Comparison of ENCODE assay signal across 19 mouse cellular contexts in the genomic region with DNA sequence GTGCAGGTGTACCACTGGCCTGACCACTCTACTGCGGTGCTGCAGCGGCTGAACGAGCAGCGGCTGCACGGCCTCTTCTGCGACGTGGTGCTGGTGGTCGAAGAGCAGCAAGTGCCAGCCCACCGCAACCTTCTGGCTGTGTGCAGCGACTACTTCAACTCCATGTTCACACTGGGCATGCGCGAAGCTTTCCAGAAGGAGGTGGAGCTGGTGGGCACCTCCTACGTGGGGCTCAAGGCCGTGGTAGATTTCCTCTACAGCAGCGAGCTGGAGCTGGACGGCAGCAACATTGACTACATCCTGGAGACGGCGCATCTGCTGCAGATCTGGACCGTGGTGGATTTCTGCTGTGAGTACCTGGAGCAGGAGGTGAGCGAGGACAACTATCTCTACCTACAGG. TPM values are rescaled to one million over a fixed set of nuclear protein-coding genes. Genes with fewer than 3 reads are reported as not detected.
"Had no signal": no experiment of that assay in that cellular context is flagged by ENCODE, and none has a peak within 500 bp of the region (broad histone marks: within the 10 kb centered on the region; RNA-seq: fewer than 3 reads in every experiment).

No protein-coding gene starts in this region.

- H3K4me3 ChIP-seq: limb, embryonic 10.5 days; limb, embryonic 13.5 days; liver, embryonic 12.5 days; liver, embryonic 15.5 days; midbrain, embryonic 10.5 days had no signal

- H3K4me1 ChIP-seq: limb, embryonic 10.5 days; limb, embryonic 13.5 days; midbrain, embryonic 10.5 days had no signal

- H3K9ac ChIP-seq: limb, embryonic 13.5 days; liver, embryonic 12.5 days; liver, embryonic 15.5 days had no signal

- H3K27ac ChIP-seq: limb, embryonic 13.5 days; liver, embryonic 12.5 days; liver, embryonic 15.5 days; macrophage; midbrain, embryonic 10.5 days had no signal

- DNase-seq: kidney, adult 9 months; kidney, postnatal 14 days; kidney, postnatal 4 days; liver; lung, adult 18-20 months; lung, postnatal 14 days; midbrain, embryonic 14.5 days; thymus, adult 18-20 months; thymus, postnatal 36 days had no signal

- H3K27me3 ChIP-seq: limb, embryonic 13.5 days; liver, embryonic 15.5 days had no signal

- ATAC-seq: liver, embryonic 12.5 days had no signal

- H3K4me2 ChIP-seq: limb, embryonic 13.5 days; liver, embryonic 12.5 days; liver, embryonic 15.5 days had no signal

- H3K9me3 ChIP-seq: limb, embryonic 10.5 days had no signal

RNA-seq across cellular contexts. Expression of gene Gm20388, which starts 41.0 kb away (rescaled TPM):
- total RNA-seq: layer of hippocampus, postnatal 14 days had no signal
- polyA plus RNA-seq: liver, embryonic 12.5 days; liver, embryonic 15.5 days; lung, embryonic 16.5 days; midbrain, postnatal 0 days; neural tube, embryonic 11.5 days had no signal
